Mouse (Mus musculus) kidney, embryonic 14.5 days (tissue): Measurements from ENCODE around the gene Cmtm5. TPM values are rescaled to one million over a fixed set of nuclear protein-coding genes. Genes with fewer than 3 reads are reported as not detected.

ENCODE experiments used
- ATAC-seq: fragments of 200-750 bp; cut with Nextera tagmentation; 2 replicates; pipeline ENCODE4 v1.8.0; 2017; ENCODE audit warnings: moderate number of reproducible peaks, mild to moderate bottlenecking, moderate TSS enrichment, moderate library complexity; ENCODE audit not compliant: low FRiP score, low TSS enrichment
- H3K27ac ChIP-seq: fragments of 300-500 bp; sonication (generic); 2 replicates; pipeline ENCODE4 v1.5.1; 2014; ENCODE audit warnings: low read depth, mild to moderate bottlenecking, low read length, moderate library complexity, mixed read lengths
- H3K27me3 ChIP-seq: fragments of 300-500 bp; sonication (generic); 2 replicates; pipeline ENCODE4 v1.6.1; 2014; ENCODE audit warnings: mild to moderate bottlenecking, low read length; ENCODE audit not compliant: control insufficient read depth, insufficient read depth
- H3K36me3 ChIP-seq: fragments of 300-500 bp; sonication (generic); 2 replicates; pipeline ENCODE4 v1.6.1; 2014; ENCODE audit warnings: low read length, mixed read lengths; ENCODE audit not compliant: control insufficient read depth, insufficient read depth
- H3K4me1 ChIP-seq: fragments of 300-500 bp; sonication (generic); 2 replicates; pipeline ENCODE4 v1.6.1; 2014; ENCODE audit warnings: low read length, mixed read lengths; ENCODE audit not compliant: control insufficient read depth, insufficient read depth
- H3K4me2 ChIP-seq: fragments of 300-500 bp; sonication (generic); replicated peaks from 2 replicates; pipeline ENCODE4 v1.6.1; 2014; ENCODE audit warnings: low read depth, mild to moderate bottlenecking, low read length
- H3K4me3 ChIP-seq: fragments of 300-500 bp; sonication (generic); 2 replicates; pipeline ENCODE4 v1.5.1; 2014; ENCODE audit warnings: mild to moderate bottlenecking, low read length
- H3K9ac ChIP-seq: fragments of 300-500 bp; sonication (generic); 2 replicates; pipeline ENCODE4 v1.6.1; 2014; ENCODE audit warnings: low read depth, mild to moderate bottlenecking, low read length, moderate library complexity
- H3K9me3 ChIP-seq: fragments of 300-500 bp; sonication (generic); 2 replicates; pipeline ENCODE4 v1.6.1; 2016; ENCODE audit warnings: low read length; ENCODE audit not compliant: control insufficient read depth
- WGBS: fragments of 180-500 bp; shearing (Covaris S2); extraction: QIAGEN DNeasy Blood & Tissue Kit; methylation state at CpG from one replicate; pipeline ENCODE4 v1.1.7; 2014; 5-methylcytosine and 5-hydroxymethylcytosine counted together
- polyA plus RNA-seq: library from polyadenylated mRNA; unstranded; fragments of >200 nt; fragmentation: Nextera tagmentation; extraction: Ambion mirVana; gene quantifications from 2 replicates; pipeline ENCODE4 v1.2.1, GENCODE M21; 2014

Gene Cmtm5
- 0.89 and 3.3 TPM in 2 replicates for polyA plus RNA-seq

- Histone ChIP-seq H3K4me3 (no peak within 1 kb of the TSS), H3K4me2 (0 out of 2 replicates have a peak within 1 kb of the TSS, but pooled peaks have one; percentile 15), H3K4me1 (peaks cover 24% of the 10 kb centered on the region), H3K9ac (peak within 1 kb of the TSS; percentile 37), H3K27ac (peak within 1 kb of the TSS; percentile 63), H3K27me3 (no peaks in the 10 kb centered on the region), H3K36me3 (no peaks in the 10 kb centered on the region), H3K9me3 (no peaks in the 10 kb centered on the region)
- WGBS = 24% methylated on average over 8 of the region's 8 CpGs
- ATAC-seq = peak; percentile 22; the same call in 1 of the 2 replicates
Observed at GRCm38 (mm10) chr14:54935904-54936830, at the start of gene Cmtm5. Gene Cmtm5, plus strand, starts transcription at chr14:54936261.

- no peaks in the 10 kb centered on the region for H3K27me3 ChIP-seq
- peak within 1 kb of the TSS; percentile 79 for H3K27ac ChIP-seq
- peak within 1 kb of the TSS; percentile 98 for H3K4me3 ChIP-seq
- WGBS = 97% methylated on average over 3 of the region's 3 CpGs
- H3K36me3 ChIP-seq = peaks cover 20% of the 10 kb centered on the region
- no peaks in the 10 kb centered on the region for H3K9me3 ChIP-seq
- no peak for ATAC-seq
- H3K9ac ChIP-seq = peak within 1 kb of the TSS; percentile 58; the same call in 1 of the 2 replicates
- peak within 1 kb of the TSS; percentile 49 for H3K4me2 ChIP-seq
- H3K4me1 ChIP-seq = peaks cover 24% of the 10 kb centered on the region
Observed at GRCm38 (mm10) chr14:54892200-54892599, 43.9 kb upstream of the Cmtm5 start, which contains the start of gene Pabpn1. Gene Pabpn1, plus strand, starts transcription at chr14:54892500.

- Histone ChIP-seq H3K27me3 (no peaks in the 10 kb centered on the region), H3K4me2 (peak overlapping the region; percentile 49), H3K4me3 (peak overlapping the region; percentile 98), H3K9me3 (no peaks in the 10 kb centered on the region), H3K4me1 (peaks cover 28% of the 10 kb centered on the region), H3K36me3 (peaks cover 32% of the 10 kb centered on the region), H3K27ac (peak overlapping the region; percentile 93), H3K9ac (peak overlapping the region; percentile 100)
- under 1% methylated on average over 38 of the region's 38 CpGs for WGBS
- peak; percentile 99 for ATAC-seq
Observed at GRCm38 (mm10) chr14:54893651-54894181, 42.3 kb upstream of the Cmtm5 start.

GRCm38 (mm10) chr14:54894296-54895151 is 41.5 kb upstream of the Cmtm5 start:
- Histone ChIP-seq H3K9me3 (no peaks in the 10 kb centered on the region), H3K4me3 (peak overlapping the region; percentile 98), H3K27ac (peak overlapping the region; percentile 93), H3K9ac (peak overlapping the region; percentile 100), H3K4me1 (peaks cover 28% of the 10 kb centered on the region), H3K27me3 (no peaks in the 10 kb centered on the region), H3K4me2 (peak overlapping the region; percentile 73), H3K36me3 (peaks cover 32% of the 10 kb centered on the region)
- peak; percentile 68 for ATAC-seq
- WGBS = under 1% methylated on average over 54 of the region's 54 CpGs

- Histone ChIP-seq H3K4me2 (no peak overlapping the region), H3K4me3 (no peak overlapping the region), H3K27me3 (no peaks in the 10 kb centered on the region), H3K4me1 (peaks cover 28% of the 10 kb centered on the region), H3K9ac (no peak overlapping the region), H3K9me3 (no peaks in the 10 kb centered on the region), H3K36me3 (peaks cover 32% of the 10 kb centered on the region), H3K27ac (peak overlapping the region; percentile 55; the same call in 1 of the 2 replicates)
- 36% methylated on average over 2 of the region's 2 CpGs for WGBS
- no peak for ATAC-seq
Observed at GRCm38 (mm10) chr14:54897445-54897844, 38.6 kb upstream of the Cmtm5 start.

DNA sequence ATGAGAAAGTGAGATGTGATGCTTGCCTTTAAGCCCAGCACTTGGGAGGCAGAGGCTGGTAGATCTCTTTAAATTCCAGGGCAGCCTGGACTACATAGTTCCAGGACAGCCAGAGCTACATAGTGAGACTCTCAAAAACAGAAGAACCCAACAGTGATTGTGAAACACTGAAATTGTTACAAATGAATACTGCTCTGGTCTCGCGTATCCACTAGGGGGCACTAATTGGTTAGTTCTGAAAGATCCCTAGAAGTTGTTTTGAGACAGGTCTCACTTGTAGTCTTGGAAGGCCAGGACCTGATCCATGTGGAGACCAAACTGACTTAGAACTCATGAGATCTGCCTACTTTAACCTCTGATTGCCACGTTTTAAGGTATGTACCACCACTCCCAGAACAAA is 35.7 kb upstream of the Cmtm5 start:
- no peaks in the 10 kb centered on the region for H3K9me3 ChIP-seq
- H3K27ac ChIP-seq = peak overlapping the region; percentile 19; the same call in 1 of the 2 replicates
- no peak overlapping the region for H3K4me2 ChIP-seq
- WGBS = 0% methylated on average over 3 of the region's 3 CpGs
- H3K4me3 ChIP-seq = no peak overlapping the region
- H3K4me1 ChIP-seq = peaks cover 19% of the 10 kb centered on the region
- H3K9ac ChIP-seq = no peak overlapping the region
- no peaks in the 10 kb centered on the region for H3K27me3 ChIP-seq
- peaks cover 32% of the 10 kb centered on the region for H3K36me3 ChIP-seq
- peak; percentile 55 for ATAC-seq

- peaks cover 30% of the 10 kb centered on the region for H3K36me3 ChIP-seq
- H3K27ac ChIP-seq = no peak overlapping the region
- H3K4me3 ChIP-seq = no peak overlapping the region
- WGBS = 83% methylated on average over 4 of the region's 4 CpGs
- H3K4me2 ChIP-seq = no peak overlapping the region
- H3K9ac ChIP-seq = no peak overlapping the region
- H3K27me3 ChIP-seq = no peaks in the 10 kb centered on the region
- ATAC-seq = no peak
- H3K9me3 ChIP-seq = no peaks in the 10 kb centered on the region
- no peaks in the 10 kb centered on the region for H3K4me1 ChIP-seq
Observed at GRCm38 (mm10) chr14:54903641-54904040, 32.4 kb upstream of the Cmtm5 start.

DNA sequence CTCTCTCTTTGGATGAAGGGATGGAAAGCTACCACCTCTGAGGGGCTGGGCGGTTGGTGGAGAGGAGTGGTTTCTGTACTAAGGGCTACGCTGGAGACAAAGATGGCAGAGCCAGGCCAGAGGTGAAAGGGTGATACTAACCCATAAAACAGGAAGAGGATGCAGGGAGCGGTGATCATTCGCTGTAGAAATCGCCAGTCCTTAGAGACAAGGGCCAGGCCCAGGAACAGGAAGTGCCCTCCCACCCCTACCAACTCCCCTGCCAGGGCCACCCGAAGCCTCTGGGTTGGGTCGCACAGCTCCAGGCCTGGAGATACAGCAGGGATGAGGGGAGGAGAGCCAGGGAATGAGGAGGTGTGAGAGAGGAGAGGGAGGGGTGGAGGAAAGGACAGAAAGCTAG is 27.4 kb upstream of the Cmtm5 start:
- Histone ChIP-seq H3K9ac (no peak overlapping the region), H3K36me3 (peaks cover 46% of the 10 kb centered on the region), H3K4me1 (peaks cover 6% of the 10 kb centered on the region), H3K4me2 (no peak overlapping the region), H3K4me3 (no peak overlapping the region), H3K27ac (no peak overlapping the region), H3K9me3 (no peaks in the 10 kb centered on the region), H3K27me3 (no peaks in the 10 kb centered on the region)
- WGBS = 54% methylated on average over 7 of the region's 7 CpGs
- ATAC-seq = no peak
